Mouse (Mus musculus) G1E (cell line): ENCODE results near the gene Pdpr.

Experiments used
- CTCF ChIP-seq: IDR thresholded peaks from 2 replicates; pipeline ENCODE4 v1.5.1; 2012; ENCODE audit warnings: low read depth, low read length, inconsistent platforms, mixed read lengths
- POLR2AphosphoS5 ChIP-seq: IDR thresholded peaks from 2 replicates; pipeline ENCODE4 v1.6.1; 2012; ENCODE audit warnings: low read depth, low read length, inconsistent platforms; ENCODE audit not compliant: insufficient replicate concordance

DNA sequence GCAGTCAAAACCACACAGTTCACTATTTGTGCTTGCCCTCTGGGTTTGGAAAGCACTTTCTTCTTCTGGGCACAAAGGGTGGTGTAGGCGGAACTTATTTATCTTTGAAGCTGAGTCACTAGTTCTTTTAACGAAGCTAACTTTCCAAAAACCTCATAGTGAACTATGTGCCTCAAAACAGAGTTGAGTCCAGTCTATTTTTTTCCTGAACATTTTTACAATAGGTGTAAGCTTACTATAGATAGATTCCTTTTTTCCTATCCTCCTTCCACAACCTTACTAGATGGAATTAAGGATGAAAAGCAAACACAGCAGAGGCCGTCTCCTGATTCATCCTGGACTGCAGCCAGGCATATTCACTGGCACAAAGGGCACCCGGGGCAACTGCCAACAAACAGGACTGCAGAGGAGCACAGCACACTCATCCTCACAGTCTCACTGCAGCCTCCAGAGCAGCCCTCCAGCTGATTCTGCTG is 91.1 kb downstream of the Pdpr start:
- TF ChIP-seq CTCF = no peak
- TF ChIP-seq POLR2AphosphoS5 = no peak
